Mouse (Mus musculus): ENCODE results near the gene Avil. TPM values are rescaled to one million over a fixed set of nuclear protein-coding genes. Genes with fewer than 3 reads are reported as not detected.

Avil gene
- total and polyA plus RNA-seq, 3 experiments = 0.21 to 5.3 (median 4.0) TPM

DNA sequence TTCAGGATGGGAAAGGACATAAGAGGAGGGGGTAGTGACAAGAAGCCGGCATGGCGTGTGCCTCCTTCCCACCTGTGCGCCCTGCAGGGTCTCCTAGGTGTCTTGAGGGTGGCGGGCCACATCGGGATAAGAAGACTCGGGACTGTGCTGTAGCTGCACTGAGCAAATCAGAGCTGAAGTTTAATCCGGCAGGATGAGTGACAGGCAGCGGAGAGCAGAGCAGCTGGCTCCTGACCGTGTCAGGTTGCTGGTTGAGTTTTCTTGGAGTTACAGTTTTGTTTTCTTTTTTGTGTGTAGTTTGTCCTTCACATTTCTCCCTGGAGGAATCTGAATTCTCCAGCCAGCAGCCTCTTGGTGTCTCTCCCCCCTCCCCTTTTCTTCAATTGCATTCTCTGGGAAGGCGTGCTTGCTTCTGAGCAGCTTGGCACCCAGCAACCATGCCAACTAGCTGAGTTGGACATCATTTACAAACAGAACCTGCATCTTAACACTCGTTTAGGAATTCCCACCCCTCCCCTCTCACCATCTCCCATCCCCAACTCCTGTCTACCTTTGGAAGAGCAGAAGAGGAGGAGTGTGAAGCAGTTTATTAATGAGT, 19.5 kb upstream of the Avil start:
- DNase-seq = no peak

- no peak for DNase-seq
Measured at GRCm38 (mm10) chr10:126981746-126982145, 18.8 kb upstream of the Avil start.

DNA sequence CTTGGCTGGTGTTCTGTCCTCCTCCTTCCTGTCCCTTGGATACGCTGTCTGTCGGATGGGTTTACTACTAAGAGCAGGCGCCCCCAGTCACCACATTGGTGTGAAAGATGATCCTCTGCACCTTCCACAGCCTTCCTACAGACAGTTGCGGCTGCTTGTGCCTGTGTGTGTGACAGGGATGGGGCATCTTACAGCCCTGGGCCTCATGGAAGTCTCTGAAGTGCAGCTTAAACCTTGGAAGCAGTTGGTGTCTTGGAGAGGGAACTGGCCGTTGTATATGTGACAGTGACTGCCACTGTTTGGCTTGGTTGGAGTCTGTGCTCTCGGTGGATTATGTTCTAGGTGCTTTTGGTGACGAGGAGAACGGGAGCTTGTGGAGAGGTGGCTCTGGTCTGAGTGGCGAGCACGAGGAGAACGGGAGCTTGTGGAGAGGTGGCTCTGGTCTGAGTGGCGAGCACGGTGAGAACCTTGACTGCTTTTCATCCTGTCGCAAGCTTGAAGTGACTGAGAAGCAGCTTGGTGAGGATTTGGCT, 17.2 kb upstream of the Avil start:
- no peak for DNase-seq

DNA sequence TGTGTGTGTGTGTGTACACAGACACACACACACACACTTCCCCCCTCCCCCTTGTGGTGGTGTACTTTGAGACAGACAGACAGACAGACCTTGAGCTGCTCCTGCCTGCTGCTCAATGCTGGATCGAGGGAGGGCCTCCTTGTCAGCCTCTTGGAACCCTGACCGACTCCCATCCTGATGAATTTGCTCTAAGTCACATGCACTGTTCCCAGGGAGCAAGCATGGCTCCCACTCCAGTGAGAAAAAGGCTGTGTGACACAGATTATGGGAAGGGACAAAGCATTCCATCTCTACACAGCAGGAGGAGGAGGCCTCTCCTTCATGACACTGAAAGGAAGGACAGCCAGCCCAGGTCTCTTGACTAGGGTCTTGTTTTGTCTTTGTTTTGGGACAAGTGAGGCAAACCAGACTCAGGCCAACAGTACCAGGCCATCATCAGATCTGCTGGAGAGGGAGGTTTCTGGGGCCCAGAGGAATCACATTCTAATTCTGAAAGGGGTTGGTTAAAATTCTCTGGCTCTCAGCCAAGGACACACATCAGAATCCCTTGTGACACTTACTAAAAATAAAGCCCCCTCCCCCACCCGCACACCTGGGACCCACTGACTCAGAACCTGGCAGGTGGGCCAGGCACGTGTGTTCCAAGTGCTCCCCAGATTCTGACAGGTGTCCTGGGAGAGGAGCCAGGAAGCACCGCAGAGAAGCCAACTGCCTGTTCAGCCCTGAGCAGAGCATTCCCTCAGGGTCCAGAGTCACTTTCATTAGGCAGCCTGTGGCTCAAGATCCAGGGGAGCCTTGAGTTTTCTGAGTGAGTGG, 16.1 kb upstream of the Avil start:
- no peak for DNase-seq

DNA sequence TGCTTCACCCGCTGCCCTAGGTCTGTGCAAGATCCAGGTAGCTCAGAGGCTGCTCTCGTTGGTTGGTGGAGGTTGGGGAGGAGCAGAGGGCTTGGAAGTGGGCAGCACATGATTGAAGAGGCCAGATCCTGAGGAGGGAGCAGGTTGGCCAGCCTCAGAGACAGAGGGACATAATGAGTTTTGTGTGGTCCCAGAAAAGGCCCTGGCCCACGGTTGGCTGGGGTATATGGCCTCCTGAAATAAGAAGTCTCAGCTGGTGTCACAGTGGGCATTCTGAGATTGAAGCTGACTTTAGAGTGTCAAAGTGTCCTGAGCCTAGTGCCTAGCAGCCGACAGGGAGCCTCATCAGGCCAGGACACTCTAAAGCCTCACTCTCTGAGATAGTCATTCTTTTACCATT, 15.4 kb upstream of the Avil start:
- DNase-seq = no peak

- no peak for DNase-seq
Measured at GRCm38 (mm10) chr10:126985579-126985978, 14.9 kb upstream of the Avil start.

DNA sequence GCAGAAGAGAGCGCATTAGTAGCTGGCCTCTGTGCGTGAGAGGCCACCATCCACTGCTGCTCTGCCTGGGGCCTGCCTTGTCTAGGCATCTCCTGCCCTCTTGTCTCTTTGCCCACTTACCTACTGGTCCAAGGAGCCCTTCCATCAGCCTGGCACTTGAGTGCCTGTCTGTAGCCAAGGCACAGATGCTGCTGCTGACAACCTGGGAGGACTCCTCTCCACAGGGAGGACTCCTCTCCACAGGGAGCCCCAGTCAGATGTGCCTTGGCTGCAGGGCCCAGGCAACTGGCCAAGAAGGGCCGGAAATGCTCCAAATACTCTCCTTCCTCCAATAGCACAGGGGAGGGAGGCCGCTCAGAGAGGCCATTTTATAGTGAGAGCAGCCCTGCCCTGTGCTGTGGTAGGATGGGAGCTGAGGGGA, 14.0 kb upstream of the Avil start:
- DNase-seq = peak; percentile 91

DNA sequence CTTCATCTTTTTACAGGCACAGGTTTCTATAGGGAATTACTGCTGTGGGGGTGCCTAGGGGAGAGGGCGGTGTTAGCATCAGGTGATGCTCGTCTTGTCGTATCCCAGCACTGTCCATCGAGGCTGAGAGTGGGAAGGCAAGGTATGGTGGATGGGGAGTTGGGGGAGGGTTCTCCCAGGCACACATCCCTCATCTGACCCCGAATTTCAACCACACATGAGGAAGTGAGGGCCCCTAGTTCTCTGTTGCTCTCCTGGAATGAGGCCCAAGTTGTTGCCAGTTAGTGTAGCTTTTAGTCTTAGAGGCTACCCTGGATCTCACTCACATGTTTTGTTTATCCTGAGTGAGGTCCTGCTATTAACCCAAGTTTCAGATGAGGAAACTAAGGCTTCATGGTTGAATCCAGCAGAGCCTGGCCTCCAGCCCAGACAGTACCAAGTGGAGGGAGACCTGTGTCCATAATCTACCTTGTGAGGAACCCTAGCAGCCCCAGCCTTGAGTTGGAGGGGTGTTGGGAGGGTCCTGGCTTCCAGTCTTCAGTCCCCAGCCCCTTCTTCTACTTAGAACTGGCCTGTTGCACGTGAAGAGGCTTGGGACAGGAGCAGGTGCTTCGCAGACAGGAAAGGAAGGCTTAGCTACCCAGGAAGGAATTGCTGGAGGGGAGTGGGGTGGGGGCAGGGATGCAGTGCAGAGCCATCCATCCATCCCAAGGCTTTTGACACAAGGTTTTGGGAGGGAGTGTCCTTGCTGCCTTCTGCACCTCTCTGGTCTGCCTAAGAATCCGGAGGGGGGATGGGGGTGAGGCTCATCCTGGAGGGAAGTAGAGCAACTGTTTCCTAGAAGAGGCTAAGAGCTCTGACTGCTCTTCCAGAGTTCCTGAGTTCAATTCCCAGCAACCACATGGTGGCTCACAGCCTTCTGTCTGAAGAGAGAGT, 13.1 kb upstream of the Avil start:
- DNase-seq = peak; percentile 65

GRCm38 (mm10) chr10:126988513-126989165, 11.9 kb upstream of the Avil start:
- DNase-seq = no peak

DNA sequence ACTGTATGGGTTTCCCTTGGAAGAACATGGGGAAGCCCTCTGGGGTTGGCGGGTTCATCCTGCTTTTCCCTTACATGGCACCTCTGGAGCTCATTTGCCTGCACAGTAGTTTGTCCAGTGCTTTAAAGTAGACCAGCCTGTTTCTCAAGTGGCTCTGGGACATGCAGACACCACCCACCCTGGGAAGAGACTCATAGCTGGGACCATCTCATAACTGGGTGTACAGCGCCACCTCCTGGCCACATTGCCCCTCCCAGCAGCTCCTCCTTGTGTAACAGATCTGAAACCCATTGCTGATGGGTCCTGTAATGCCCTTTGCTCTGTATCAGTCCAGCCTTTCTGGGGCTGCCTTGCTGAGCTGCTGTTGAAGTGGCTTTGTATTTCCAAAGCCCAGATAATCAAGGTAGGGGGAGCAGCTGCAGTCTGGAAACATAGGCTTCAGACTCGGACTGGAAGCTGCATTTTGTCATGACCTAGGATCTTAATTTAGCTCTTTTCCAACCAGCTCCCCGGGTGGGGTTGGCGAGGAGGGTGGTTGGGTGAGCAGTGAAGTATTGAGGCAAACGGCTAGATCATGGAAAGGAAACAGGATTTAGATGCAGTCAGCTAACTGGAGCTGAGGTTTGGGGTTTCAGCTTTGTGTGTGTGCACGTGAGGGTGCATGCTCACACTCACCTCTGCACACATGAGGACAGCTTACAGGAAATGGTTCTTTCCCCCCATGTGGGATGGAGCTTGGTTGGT, 10.0 kb upstream of the Avil start:
- peak; percentile 88 for DNase-seq

DNA sequence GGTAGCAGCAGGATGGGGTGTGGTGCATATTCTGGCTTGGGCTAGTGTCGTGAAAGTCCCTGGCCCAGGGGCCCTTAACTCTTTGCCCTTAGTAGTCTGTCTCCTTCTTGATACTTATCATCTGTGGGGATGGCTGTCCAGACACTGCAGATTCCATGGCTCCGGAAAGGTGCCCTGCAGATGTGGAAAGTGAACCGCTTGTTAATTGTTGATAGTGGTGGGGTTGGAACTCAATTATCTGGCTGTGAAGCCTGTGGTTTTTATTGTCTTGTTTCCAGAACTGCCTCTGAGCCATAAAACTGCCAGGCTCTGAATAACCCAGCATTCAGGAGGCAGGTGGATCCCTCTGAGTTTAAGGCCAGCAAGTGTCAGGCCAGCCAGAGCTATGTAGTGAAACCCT, 8.8 kb upstream of the Avil start:
- DNase-seq = no peak

DNA sequence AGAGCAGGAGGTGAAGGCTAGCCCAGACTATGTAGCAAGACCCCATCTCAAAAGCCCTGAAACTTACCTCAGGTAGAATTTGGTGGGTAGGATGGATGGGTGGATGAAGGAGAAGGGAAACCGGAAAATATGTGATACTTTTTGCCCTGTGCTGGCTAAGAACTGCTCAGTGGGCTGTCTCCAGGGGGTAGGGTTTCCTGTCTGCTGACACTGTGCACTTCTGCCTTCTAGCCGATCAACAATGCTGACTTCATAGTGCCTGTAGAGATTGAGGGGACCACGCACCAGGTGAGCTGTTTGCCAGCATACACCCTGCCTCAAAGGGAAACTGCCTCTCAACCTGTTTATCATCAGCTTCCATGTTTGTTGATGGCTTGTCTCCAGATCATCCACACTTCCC, 6.9 kb upstream of the Avil start:
- DNase-seq = no peak

- DNase-seq = no peak
Measured at GRCm38 (mm10) chr10:126997340-126998113, 3.0 kb upstream of the Avil start.

- DNase-seq = no peak
Measured at GRCm38 (mm10) chr10:127001297-127001696, 788 bp downstream of the Avil start.

DNA sequence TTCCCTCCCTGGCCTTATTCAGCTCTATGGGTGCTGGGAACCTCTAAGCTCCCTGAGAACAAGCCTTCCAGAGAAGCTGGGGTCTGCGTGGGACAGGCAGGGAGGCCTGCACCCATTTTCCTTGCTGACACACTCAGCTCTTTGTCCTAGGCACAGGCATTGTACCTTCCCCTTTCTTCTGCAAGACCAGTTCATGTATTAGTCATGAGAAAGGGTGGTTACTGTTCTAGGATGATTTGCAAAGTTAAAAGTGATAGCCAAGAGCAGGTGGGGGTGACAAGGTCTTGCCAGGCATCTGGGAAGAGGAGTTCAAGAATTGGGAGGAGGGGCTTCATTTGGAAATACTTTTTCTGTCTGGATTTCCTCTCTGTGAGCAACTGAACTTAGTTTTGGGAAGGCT, 1.5 kb downstream of the Avil start:
- DNase-seq = no peak

DNA sequence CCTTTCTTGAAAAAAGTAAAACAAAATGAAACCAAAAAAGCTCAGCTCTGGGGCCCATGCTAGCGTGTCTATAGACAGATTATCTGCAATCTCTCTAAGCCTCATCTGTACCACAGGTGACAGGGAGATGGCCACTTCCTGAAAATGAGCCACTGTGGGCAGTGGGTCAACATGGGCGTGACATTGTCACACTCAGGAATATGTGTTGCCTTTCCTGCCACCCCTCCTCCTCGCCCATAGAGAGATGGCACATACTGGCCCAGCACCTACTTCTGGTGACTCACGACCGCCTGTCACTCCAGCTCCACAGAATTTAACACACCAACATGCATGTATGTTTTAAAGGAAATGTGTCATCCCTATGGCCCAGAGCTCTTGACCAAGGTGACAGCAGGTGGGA, 2.3 kb downstream of the Avil start:
- DNase-seq = no peak

DNA sequence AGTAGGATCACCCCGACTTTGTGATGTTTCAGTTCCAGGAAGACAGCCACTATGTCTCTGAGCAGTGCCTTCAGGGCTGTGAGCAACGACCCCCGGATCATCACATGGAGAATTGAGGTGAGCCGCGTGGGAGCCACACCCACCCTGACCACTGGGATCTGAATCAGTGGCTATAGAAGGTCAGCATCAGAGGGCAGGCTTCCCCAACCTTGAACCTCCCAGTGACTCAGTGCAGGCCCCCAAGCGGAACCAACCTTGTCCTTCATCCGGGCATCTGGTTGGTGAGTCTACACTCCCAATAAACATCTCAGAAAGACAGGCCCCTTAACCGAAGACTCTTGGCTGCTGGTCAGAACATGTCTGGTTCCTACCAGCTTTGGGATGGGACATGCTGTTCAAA, 2.8 kb downstream of the Avil start:
- peak; percentile 90 for DNase-seq

- DNase-seq = no peak
Measured at GRCm38 (mm10) chr10:127003806-127004205, 3.3 kb downstream of the Avil start.

DNA sequence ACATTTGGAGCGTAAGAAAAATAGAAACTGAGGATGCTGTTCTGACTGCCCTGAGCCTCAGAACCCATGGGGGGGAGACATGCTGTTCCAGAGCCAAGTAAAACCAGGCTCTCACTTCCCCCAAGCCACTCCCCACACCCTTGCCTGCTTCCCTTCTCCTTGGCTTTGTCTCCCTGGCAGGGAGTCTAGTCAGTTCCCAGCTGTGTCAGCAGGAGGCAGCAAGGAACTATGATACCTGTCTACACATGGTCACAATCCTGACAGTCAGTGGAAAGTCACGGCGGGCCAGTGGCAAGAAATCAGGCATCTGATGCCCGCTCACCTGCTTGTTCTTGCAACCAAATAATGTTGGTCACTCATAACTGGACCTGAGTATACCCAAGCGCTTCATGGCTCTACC, 16.0 kb downstream of the Avil start:
- no peak for DNase-seq

DNA sequence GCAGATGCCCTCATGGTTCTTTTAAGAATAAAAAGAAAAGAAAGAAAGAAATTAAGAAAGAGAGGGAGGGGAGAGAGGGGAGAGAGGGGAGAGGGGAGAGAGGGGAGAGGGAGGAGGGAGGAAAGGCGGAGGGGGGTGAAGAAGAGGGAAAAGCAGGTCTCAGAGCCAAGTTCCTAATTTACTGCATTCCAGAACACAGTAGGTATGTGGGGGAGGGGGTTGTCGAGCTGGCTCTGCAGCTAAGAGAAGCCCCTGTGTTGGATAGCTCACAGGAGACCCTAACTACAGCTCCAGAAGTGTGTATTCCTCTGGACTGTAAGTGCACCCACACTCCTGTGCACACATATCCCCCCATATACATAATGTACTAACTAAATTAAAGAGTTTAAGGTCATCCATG, 16.6 kb downstream of the Avil start:
- no peak for DNase-seq
